Mouse (Mus musculus) kidney, adult 2 months (tissue): Measurements from ENCODE around the gene Yif1a.

Experiments used
- CTCF ChIP-seq: fragments of 200-500 bp; conservative IDR thresholded peaks from 2 replicates; pipeline ENCODE4 v1.5.1; 2011; ENCODE audit warnings: low read depth, mild to moderate bottlenecking, control low read depth, low read length, moderate library complexity, mixed read lengths; ENCODE audit not compliant: insufficient read depth, insufficient read length
- POLR2A ChIP-seq: fragments of 200-500 bp; IDR thresholded peaks from one replicate; pipeline ENCODE4 v1.6.1; 2011; ENCODE audit warnings: low read depth, low read length, control low read depth

DNA sequence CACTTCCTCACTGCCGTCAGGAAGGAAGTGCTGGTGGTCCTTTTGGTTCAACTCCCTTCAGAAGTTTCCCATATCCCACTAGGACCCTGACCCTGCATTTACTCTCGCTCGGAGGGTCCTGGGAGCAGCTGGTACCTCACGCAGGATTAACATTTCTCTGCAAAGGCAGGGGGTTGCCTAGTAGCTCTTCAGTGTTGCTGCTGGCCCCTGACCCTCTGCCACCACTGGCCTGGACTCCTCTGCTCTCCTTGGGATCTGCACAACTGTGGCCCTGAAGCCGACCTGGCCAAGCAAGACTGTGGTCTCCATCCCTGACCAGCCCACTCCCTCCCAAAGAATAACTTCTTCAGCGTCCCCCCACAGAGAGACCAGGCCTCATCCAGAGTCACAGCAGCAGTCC, 39.0 kb upstream of the Yif1a start:
- TF ChIP-seq CTCF = no peak
- no peak for TF ChIP-seq POLR2A
